Mouse (Mus musculus) layer of hippocampus, postnatal 36 days (tissue): ENCODE data around the gene 2010111I01Rik. TPM values are rescaled to one million over a fixed set of nuclear protein-coding genes. Genes with fewer than 3 reads are reported as not detected.
"Not testable (repeated sequence)": the region's sequence is repeated elsewhere in the genome, so short reads cannot be mapped to it uniquely, and the experiment has no call there.

Source experiments
- DNase-seq, 2 experiments: peaks; one replicate each; pipeline ENCODE4 v3.0.0; 2022
- total RNA-seq, 2 experiments: library from RNA; stranded (reverse); gene quantifications; 2 replicates each; pipeline ENCODE4 v1.2.3; 2021

The 2010111I01Rik gene
- total RNA-seq, 2 experiments from 2014 or later: 76.8 to 92.7 TPM

DNA sequence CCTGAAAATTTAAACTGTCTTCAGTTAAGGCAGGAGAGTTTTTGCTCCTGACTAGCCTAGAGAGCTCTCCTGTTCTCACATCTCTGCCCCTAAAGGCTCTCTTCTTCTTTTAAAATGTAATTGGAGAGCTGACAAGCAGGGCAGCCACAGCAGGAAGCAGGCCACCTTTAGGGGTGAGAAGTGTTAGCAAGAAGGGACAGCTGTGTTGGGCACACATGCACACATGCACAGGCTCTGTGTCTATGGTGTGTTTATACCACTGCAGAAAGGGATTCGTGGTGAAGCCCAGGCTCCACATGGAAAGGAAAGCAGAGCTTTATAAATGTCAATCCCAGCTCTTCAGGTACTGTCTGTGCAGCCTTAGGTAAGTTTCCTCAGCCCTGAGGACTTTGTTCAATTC is 241.7 kb downstream of the 2010111I01Rik start:
- no peak for DNase-seq

- no peak for DNase-seq
Measured at GRCm38 (mm10) chr13:63216537-63216936, 251.8 kb downstream of the 2010111I01Rik start.

- no peak for DNase-seq
Measured at GRCm38 (mm10) chr13:63223026-63223770, 258.5 kb downstream of the 2010111I01Rik start.

DNA sequence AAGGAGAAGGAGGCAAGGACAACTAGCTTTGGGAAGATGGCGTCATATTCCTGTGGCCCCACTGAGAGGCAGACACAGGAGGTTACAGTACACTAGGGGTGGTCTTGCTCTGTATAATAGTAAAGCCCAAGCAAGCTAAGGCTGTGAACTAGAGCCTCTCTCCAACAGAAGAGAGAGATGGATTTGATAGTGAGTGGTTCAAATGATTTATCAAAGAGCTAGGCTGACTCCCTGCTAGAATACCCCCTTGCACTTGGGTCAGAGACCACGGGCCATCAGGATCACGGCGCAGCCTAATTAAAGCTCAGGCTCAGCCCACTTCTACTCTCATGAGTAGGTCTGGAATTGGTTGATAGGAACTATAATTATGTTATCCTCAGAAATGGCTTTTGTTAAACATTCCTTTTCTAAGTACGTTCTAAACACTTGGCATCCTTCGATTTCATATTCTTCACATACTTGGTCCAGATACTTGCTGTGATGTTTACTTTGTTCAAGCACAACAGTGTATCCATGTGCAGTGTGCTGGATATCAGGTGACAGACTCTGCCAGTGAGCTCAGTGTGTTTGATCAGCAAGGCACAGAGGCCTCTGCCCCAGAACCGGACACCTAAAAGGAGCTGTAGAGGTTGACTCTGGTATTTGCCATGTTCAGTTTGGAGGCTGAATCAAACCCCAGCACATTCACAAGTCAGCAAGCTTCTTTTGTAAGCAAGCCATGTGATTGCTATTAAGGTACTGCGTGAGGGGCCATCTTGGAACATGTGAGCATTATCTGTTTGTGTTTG is 261.3 kb downstream of the 2010111I01Rik start:
- no peak for DNase-seq

DNA sequence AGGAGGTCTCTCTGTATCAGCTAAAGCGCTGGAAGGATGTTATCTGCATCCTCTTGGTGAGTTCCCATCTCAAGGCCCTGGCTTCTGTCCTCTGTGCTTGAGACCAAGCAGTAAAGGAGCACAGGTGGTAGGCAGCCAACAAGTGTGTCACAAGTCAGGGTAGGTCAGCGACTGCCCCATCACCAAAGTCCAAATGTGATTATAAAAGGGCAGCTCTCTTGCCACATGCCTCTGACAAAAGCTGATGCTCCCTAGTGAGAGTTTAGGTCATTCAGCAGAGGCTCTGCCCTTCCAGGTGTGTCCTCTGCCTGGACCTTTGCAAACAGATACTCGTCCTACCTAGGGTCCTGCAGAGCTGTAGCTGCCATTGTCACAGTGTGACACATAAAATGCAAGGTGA is 263.1 kb downstream of the 2010111I01Rik start:
- DNase-seq: no peak

- DNase-seq: no peak
Measured at GRCm38 (mm10) chr13:63230955-63231701, 266.4 kb downstream of the 2010111I01Rik start.

DNA sequence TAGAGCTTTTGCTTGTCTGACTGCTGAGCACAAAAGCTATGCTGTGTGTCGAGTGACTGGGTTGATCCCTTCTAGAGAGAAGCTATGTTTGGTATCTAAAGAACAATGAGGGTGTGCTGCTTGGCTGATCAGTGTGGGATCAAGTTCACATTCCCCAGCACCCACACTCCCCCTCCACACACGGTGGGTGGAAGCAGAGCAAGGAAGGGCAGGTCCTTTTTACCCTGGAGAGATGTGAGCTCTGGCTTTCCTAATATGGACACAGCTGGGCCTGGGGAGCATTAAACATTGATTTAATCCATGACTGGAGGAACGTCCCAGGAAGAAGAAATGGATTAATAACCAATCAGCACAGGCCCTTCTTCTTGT is 267.0 kb downstream of the 2010111I01Rik start:
- DNase-seq: no peak

- no peak for DNase-seq
Measured at GRCm38 (mm10) chr13:63232558-63232957, 267.9 kb downstream of the 2010111I01Rik start.

DNA sequence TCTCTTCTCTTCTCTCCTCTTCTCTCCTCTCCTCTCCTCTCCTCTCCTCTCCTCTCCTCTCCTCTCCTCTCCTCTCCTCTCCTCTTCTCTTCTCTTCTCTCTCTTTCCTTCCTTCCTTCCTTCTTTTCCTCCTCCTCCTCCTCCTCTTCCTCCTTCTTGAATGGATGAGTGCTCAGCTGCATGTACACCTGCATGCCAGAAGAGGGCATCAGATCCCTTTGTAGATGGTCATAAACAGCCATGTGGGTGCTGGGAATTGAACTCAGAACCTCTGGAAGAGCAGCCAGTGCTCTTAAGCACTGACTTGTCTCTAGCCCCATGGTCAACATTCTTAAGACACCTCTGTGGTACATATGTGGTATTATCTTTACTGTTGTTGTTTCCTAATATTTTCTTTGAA is 269.8 kb downstream of the 2010111I01Rik start:
- not testable (repeated sequence) for DNase-seq

DNA sequence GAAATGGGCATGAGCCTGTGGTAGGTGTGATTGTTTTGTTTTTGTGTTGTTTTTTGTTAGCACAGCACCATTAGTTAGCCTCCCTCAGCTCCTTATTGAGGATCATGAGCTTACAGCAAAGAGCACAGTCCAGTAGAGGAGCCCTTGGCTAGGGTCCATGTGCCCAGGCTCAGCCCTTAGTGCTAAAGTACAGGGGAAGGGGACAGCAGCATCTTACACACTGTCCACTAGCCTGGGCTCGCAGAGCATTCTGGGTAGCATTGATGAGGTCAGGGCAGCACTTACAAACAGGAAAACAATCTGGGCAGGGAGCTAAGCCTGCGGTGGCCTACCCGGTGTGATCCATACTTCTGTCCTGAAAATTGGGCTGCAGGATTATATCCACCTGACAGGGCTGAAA is 270.9 kb downstream of the 2010111I01Rik start:
- DNase-seq: no peak

DNA sequence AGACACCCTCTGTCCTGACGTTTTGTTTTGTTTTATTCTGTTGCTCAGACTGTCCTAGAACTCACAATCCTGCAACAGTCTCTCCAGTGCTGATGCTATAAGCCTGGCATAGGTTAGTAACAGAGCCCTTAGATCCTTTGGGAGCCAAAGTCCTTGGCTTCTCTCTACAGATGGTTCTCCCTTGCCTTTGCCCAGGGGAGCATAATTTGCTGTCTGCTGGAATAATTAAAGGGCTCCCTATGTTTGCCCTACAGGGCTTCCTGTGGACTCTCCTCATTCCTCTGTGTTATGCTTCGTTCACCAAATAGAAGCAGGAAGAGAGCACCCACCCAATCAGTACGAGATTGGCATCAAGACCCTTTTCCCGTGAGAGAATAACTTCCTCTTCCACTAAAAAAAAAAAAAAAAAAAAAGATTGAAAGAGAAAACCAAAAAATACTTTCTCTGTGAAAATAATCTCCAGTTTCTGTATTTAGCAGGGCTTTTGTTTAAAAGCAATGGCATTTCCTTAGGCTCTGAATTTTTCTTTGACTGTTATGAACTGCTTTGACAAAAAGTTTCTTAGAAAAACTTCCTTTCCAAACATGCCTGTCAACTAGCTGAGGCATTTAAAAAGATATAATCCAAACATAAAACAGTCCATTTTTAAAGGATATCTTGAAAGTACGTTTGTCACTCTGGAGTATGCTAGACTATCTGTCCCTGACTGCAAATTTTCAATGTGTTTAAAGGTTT is 271.6 kb downstream of the 2010111I01Rik start:
- no peak for DNase-seq

- no peak for DNase-seq
Measured at GRCm38 (mm10) chr13:63238045-63238444, 273.4 kb downstream of the 2010111I01Rik start.

DNA sequence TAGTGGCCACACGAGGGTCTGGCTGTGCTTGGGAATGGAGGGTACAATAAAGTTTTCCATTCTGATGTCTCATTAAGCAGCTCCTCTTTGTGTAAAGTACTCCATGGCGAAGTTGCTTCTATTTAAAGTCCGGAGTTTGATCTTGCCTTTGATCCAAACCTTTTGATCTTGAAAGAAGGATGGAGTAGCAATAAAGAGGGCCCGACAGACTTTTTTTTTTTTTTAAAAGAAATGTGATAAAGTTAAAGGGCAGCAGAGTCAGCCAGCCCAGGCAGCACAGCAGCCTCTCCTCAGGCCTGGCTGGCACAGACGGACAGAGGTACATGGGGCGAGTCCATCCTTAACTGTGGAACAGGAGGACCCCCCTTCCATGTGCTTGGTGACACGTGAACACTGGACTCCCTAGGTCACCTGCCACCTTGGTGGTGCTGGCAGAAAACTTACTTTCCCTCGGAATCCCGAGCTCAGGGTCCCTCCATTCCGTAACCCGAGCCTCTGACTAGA is 274.7 kb downstream of the 2010111I01Rik start:
- DNase-seq: no peak

GRCm38 (mm10) chr13:63239877-63240671 is 275.4 kb downstream of the 2010111I01Rik start:
- peak; percentile 65 to 74 for DNase-seq

DNA sequence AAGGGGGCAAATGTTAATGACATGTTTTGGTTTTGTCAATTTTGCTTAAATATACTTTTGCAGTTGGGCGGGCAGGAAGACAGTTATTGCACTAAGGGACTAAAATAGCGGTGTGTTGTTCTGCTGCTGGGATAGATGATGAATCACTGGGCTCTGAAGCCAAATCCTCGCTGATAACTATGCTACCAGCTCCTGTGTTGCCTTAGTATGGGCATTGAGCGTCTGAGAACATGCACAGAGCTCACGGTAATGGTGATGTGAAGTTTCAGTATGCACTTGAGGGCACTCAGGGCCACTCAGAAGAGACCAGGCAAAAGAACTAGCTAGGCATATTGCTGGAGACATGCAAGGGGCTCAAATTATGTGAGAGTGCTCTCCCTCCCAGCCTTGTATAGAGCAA is 276.1 kb downstream of the 2010111I01Rik start:
- DNase-seq: no peak

- DNase-seq: no peak
Measured at GRCm38 (mm10) chr13:63241665-63242064, 277.0 kb downstream of the 2010111I01Rik start.

- DNase-seq: no peak
Measured at GRCm38 (mm10) chr13:63242401-63243192, 277.9 kb downstream of the 2010111I01Rik start.

GRCm38 (mm10) chr13:63243586-63243985 is 278.9 kb downstream of the 2010111I01Rik start:
- no peak for DNase-seq

DNA sequence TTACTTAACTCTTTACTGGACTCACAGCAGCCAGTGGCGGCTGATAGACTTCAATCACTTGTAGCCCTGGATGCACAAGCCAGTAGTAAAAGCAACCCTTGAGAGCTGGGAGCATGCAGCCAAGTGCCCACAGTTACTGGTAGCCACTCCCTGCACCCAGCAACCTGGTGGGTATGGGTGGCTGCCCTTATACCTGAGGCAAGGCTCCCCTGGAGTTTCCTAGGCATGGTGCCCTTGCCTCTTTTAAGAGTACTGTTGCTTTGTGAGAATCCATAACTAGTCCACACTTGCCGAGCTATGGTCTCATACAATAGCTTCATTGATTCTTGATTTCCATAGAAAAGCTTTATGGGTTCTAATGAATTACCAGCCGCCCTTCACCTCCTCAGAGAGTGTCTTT is 279.7 kb downstream of the 2010111I01Rik start:
- no peak for DNase-seq

DNA sequence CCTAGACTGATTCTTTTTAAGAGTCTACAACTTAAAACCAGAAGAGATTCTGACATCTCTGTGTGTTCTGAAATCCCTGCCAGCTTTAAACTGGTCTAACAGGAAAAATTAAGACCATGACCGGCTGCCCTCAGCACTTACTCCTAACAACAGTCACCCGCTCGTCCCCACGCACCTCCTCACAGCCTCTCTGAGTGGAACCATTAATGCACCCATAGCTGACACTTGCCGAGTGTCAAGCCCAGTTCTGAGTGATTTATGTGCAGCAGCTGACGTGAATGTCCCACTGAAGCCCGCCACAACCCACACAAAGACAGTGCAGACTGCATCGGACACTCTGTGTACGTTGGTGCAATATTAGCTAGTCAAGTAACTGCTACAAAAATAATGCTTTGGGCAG is 280.5 kb downstream of the 2010111I01Rik start:
- no peak for DNase-seq
